Mouse (Mus musculus): ENCODE results near the gene Pnpt1. TPM values are rescaled to one million over a fixed set of nuclear protein-coding genes. Genes with fewer than 3 reads are reported as not detected.

Gene Pnpt1
- 8.9 and 12.0 TPM in 2 replicates for polyA plus RNA-seq (2012; rRNA removed; ENCODE audit: low replicate concordance)

DNA sequence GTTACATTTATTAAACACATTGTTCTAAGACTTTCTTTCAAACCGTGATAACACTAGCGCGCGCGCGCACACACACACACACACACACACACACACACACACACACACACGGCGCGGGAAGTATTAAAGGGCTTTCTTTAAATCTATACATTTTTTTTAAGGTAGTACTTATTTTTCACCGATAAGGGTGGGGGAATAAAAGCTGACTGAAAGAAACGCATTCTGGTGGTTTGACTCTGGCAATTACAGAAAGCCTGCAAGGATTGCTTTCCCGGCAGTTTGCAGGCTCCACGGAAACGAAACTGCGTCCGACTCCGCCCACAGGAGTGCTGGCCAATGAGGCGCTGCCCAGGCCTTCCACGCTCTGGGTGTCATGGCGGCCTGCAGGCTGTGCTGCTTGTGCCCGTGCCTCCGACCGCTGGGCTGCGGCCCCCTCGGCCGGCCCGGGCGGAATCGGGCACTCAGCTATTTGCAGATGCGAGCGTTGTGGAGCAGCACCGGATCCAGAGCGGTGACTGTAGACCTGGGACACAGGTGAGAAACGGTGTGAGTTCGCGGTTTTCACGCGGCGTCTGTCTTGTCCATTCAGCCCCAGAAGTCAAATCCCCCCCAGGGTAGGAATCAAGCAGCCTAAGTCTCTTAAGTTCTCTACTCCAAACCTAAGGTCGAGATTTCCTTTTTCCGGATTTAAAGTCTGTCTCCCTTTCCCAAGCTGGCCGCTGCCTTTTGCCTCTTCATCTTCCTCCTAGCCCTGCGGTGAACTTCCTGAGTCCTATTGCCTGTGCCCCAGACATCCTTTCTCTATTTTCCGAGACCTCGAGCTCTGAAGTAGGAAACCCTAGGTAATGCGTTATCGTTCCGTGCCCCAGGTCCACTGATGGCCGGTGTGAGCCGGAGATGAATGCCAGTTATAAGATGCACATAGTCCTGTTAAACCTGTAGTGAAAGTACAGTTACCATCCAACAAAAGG lies at the start of gene Pnpt1:
Pnpt1 (plus strand) TSS at position 360 of the 971 bp plus-strand sequence.

GRCm38 (mm10) chr11:29172563-29173124 lies 42.1 kb downstream of the Pnpt1 start, which contains the start of gene Ppp4r3b:
Ppp4r3b (plus strand) TSS chr11:29172890.

Other genes with a start within 250 kb of the Pnpt1 start
- gene Ppp4r3b, start 42.1 kb downstream of the Pnpt1 start, polyA plus RNA-seq (2012; rRNA removed; ENCODE audit: low replicate concordance): 6.7 and 11.9 TPM in 2 replicates
- 4.9 and 8.9 TPM in 2 replicates for gene Cfap36, start 116.7 kb downstream of the Pnpt1 start, polyA plus RNA-seq (2012; rRNA removed; ENCODE audit: low replicate concordance)
- gene Ccdc88a, start 242.9 kb downstream of the Pnpt1 start, polyA plus RNA-seq (2012; rRNA removed; ENCODE audit: low replicate concordance): 1.4 and 4.3 TPM in 2 replicates